Mouse (Mus musculus): ENCODE measurements around the gene Apba2. TPM values are rescaled to one million over a fixed set of nuclear protein-coding genes. Genes with fewer than 3 reads are reported as not detected.

Gene Apba2
- polyA plus RNA-seq, 1 experiment from 2014 or later, result 3.2 TPM

- Histone ChIP-seq H3K9me3 (ENCODE audit: low read length) (no peaks in the 10 kb centered on the region), H3K36me3 (ENCODE audit: insufficient read depth, low read length) (no peaks in the 10 kb centered on the region), H3K27me3 (ENCODE audit: insufficient read depth, low read length) (no peaks in the 10 kb centered on the region), H3K4me1 (ENCODE audit: insufficient read depth, low read length) (no peaks in the 10 kb centered on the region), H3K27ac (ENCODE audit: low read length) (no peak overlapping the region), H3K9ac (replicated peaks; ENCODE audit: low read length) (no peak overlapping the region), H3K4me2 (replicated peaks; ENCODE audit: low read depth, low read length) (no peak overlapping the region), H3K4me3 (ENCODE audit: low read length) (no peak overlapping the region)
- ATAC-seq (ENCODE audit: low FRiP score, low TSS enrichment), result no peak
- 43% methylated on average over 9 of the region's 9 CpGs for WGBS
Observed at GRCm38 (mm10) chr7:64561711-64562498, 60.4 kb downstream of the Apba2 start.

GRCm38 (mm10) chr7:64564891-64565571, 63.5 kb downstream of the Apba2 start:
- no peak overlapping the region for H3K4me3 ChIP-seq (ENCODE audit: low read length)
- H3K27me3 ChIP-seq (ENCODE audit: insufficient read depth, low read length), result no peaks in the 10 kb centered on the region
- no peaks in the 10 kb centered on the region for H3K9me3 ChIP-seq (ENCODE audit: low read length)
- no peak overlapping the region for H3K27ac ChIP-seq (ENCODE audit: low read length)
- no peak overlapping the region for H3K4me2 ChIP-seq (replicated peaks; ENCODE audit: low read depth, low read length)
- ATAC-seq (ENCODE audit: low FRiP score, low TSS enrichment), result no peak
- WGBS, result 65% methylated on average over 7 of the region's 7 CpGs
- no peaks in the 10 kb centered on the region for H3K4me1 ChIP-seq (ENCODE audit: insufficient read depth, low read length)
- no peak overlapping the region for H3K9ac ChIP-seq (replicated peaks; ENCODE audit: low read length)
- H3K36me3 ChIP-seq (ENCODE audit: insufficient read depth, low read length), result no peaks in the 10 kb centered on the region

- H3K27me3 ChIP-seq (ENCODE audit: insufficient read depth, low read length), result no peaks in the 10 kb centered on the region
- no peak overlapping the region for H3K27ac ChIP-seq (ENCODE audit: low read length)
- ATAC-seq (ENCODE audit: low FRiP score, low TSS enrichment), result no peak
- H3K4me3 ChIP-seq (ENCODE audit: low read length), result no peak overlapping the region
- no peak overlapping the region for H3K9ac ChIP-seq (replicated peaks; ENCODE audit: low read length)
- no peaks in the 10 kb centered on the region for H3K4me1 ChIP-seq (ENCODE audit: insufficient read depth, low read length)
- 84% methylated on average over 10 of the region's 10 CpGs for WGBS
- no peak overlapping the region for H3K4me2 ChIP-seq (replicated peaks; ENCODE audit: low read depth, low read length)
- no peaks in the 10 kb centered on the region for H3K36me3 ChIP-seq (ENCODE audit: insufficient read depth, low read length)
- H3K9me3 ChIP-seq (ENCODE audit: low read length), result no peaks in the 10 kb centered on the region
Observed at GRCm38 (mm10) chr7:64566371-64567243, 65.1 kb downstream of the Apba2 start.

DNA sequence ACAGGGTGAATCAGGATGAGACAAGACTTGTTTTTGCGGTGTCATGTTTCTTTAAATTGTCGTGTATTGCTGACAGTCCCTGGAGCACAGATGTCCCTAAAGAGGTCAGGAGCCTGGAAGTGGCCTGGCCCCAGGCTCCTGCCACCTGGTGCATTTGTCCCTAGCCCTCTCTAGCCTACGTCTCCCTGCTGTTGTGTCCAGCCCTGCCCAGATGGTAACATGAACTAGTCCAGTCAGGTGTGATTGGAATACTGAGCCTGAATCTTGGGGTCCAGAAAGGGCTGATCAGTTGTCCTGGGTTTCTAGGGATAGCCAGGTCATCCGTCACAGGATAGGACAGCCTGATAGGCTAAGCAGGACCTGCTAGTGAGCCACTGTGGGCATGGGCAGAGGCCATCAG, 67.2 kb downstream of the Apba2 start:
- H3K27ac ChIP-seq (ENCODE audit: low read length), result no peak overlapping the region
- H3K9ac ChIP-seq (replicated peaks; ENCODE audit: low read length), result no peak overlapping the region
- 49% methylated on average over 4 of the region's 4 CpGs for WGBS
- no peak overlapping the region for H3K4me3 ChIP-seq (ENCODE audit: low read length)
- H3K9me3 ChIP-seq (ENCODE audit: low read length), result no peaks in the 10 kb centered on the region
- no peak overlapping the region for H3K4me2 ChIP-seq (replicated peaks; ENCODE audit: low read depth, low read length)
- H3K4me1 ChIP-seq (ENCODE audit: insufficient read depth, low read length), result no peaks in the 10 kb centered on the region
- no peak for ATAC-seq (ENCODE audit: low FRiP score, low TSS enrichment)
- H3K36me3 ChIP-seq (ENCODE audit: insufficient read depth, low read length), result no peaks in the 10 kb centered on the region
- no peaks in the 10 kb centered on the region for H3K27me3 ChIP-seq (ENCODE audit: insufficient read depth, low read length)

- no peaks in the 10 kb centered on the region for H3K36me3 ChIP-seq (ENCODE audit: insufficient read depth, low read length)
- H3K27ac ChIP-seq (ENCODE audit: low read length), result no peak overlapping the region
- no peak overlapping the region for H3K4me2 ChIP-seq (replicated peaks; ENCODE audit: low read depth, low read length)
- 50% methylated on average over 7 of the region's 7 CpGs for WGBS
- H3K27me3 ChIP-seq (ENCODE audit: insufficient read depth, low read length), result no peaks in the 10 kb centered on the region
- H3K9me3 ChIP-seq (ENCODE audit: low read length), result no peaks in the 10 kb centered on the region
- no peaks in the 10 kb centered on the region for H3K4me1 ChIP-seq (ENCODE audit: insufficient read depth, low read length)
- no peak overlapping the region for H3K9ac ChIP-seq (replicated peaks; ENCODE audit: low read length)
- ATAC-seq (ENCODE audit: low FRiP score, low TSS enrichment), result peak; percentile 74; the same call in 1 of the 2 replicates
- no peak overlapping the region for H3K4me3 ChIP-seq (ENCODE audit: low read length)
Observed at GRCm38 (mm10) chr7:64569676-64570075, 68.2 kb downstream of the Apba2 start.

DNA sequence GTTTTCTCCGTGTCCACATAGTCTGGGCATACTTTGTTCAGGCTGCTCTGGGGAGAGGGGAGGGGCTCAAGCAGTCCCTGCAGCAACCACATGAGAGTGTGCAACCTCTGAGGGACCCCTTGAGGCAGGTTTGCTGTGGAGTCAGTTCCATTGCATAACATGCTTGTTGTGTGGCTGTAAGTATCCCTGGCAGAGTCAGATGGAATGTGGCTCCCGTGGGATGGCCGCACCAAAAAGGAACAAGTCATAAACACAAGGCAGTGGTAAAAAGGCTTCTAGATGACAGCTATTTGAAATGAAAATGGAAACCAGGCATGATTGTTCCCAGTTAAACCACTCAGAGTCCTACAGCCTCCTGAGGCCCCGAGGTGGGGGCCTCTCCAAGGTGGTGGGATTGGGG, 69.4 kb downstream of the Apba2 start:
- no peak overlapping the region for H3K9ac ChIP-seq (replicated peaks; ENCODE audit: low read length)
- H3K9me3 ChIP-seq (ENCODE audit: low read length), result no peaks in the 10 kb centered on the region
- no peak for ATAC-seq (ENCODE audit: low FRiP score, low TSS enrichment)
- no peaks in the 10 kb centered on the region for H3K36me3 ChIP-seq (ENCODE audit: insufficient read depth, low read length)
- no peak overlapping the region for H3K27ac ChIP-seq (ENCODE audit: low read length)
- WGBS, result 85% methylated on average over 4 of the region's 4 CpGs
- no peaks in the 10 kb centered on the region for H3K27me3 ChIP-seq (ENCODE audit: insufficient read depth, low read length)
- no peaks in the 10 kb centered on the region for H3K4me1 ChIP-seq (ENCODE audit: insufficient read depth, low read length)
- H3K4me3 ChIP-seq (ENCODE audit: low read length), result no peak overlapping the region
- H3K4me2 ChIP-seq (replicated peaks; ENCODE audit: low read depth, low read length), result no peak overlapping the region

- Histone ChIP-seq H3K4me3 (ENCODE audit: low read length) (no peak overlapping the region), H3K27ac (ENCODE audit: low read length) (no peak overlapping the region), H3K9ac (replicated peaks; ENCODE audit: low read length) (no peak overlapping the region), H3K27me3 (ENCODE audit: insufficient read depth, low read length) (no peaks in the 10 kb centered on the region), H3K36me3 (ENCODE audit: insufficient read depth, low read length) (no peaks in the 10 kb centered on the region), H3K4me1 (ENCODE audit: insufficient read depth, low read length) (no peaks in the 10 kb centered on the region), H3K4me2 (replicated peaks; ENCODE audit: low read depth, low read length) (no peak overlapping the region), H3K9me3 (ENCODE audit: low read length) (no peaks in the 10 kb centered on the region)
- WGBS, result 85% methylated on average over 16 of the region's 16 CpGs
- no peak for ATAC-seq (ENCODE audit: low FRiP score, low TSS enrichment)
Observed at GRCm38 (mm10) chr7:64574144-64574543, 72.6 kb downstream of the Apba2 start.

GRCm38 (mm10) chr7:64576519-64576951, 75.0 kb downstream of the Apba2 start:
- Histone ChIP-seq H3K27ac (ENCODE audit: low read length) (no peak overlapping the region), H3K27me3 (ENCODE audit: insufficient read depth, low read length) (no peaks in the 10 kb centered on the region), H3K36me3 (ENCODE audit: insufficient read depth, low read length) (no peaks in the 10 kb centered on the region), H3K4me3 (ENCODE audit: low read length) (no peak overlapping the region), H3K9ac (replicated peaks; ENCODE audit: low read length) (no peak overlapping the region), H3K4me2 (replicated peaks; ENCODE audit: low read depth, low read length) (no peak overlapping the region), H3K9me3 (ENCODE audit: low read length) (no peaks in the 10 kb centered on the region), H3K4me1 (ENCODE audit: insufficient read depth, low read length) (no peaks in the 10 kb centered on the region)
- peak; percentile 63 for ATAC-seq (ENCODE audit: low FRiP score, low TSS enrichment)
- 6% methylated on average over 1 of the region's 1 CpGs for WGBS

DNA sequence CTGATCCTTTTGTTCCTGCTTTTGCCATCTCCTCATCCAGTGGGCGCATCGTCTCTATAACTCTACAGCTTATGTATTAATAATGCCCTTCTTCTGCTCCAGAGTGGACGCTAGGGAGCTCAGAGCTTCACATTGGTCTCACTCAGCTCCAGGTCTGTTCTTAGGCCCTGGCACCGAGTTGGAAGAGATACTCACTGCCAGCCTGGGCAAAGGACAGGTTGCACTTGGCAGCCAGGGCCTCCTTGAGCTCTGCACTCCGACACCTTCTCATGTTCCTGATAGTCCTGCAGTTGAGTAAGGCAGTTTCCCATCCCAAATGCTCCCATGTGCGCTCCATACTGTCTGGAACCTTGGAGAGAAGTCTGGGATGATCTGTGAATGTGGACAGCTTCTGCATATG, 76.7 kb downstream of the Apba2 start:
- no peak overlapping the region for H3K9ac ChIP-seq (replicated peaks; ENCODE audit: low read length)
- no peak overlapping the region for H3K4me3 ChIP-seq (ENCODE audit: low read length)
- H3K4me2 ChIP-seq (replicated peaks; ENCODE audit: low read depth, low read length), result no peak overlapping the region
- H3K27ac ChIP-seq (ENCODE audit: low read length), result no peak overlapping the region
- no peaks in the 10 kb centered on the region for H3K9me3 ChIP-seq (ENCODE audit: low read length)
- H3K27me3 ChIP-seq (ENCODE audit: insufficient read depth, low read length), result no peaks in the 10 kb centered on the region
- H3K36me3 ChIP-seq (ENCODE audit: insufficient read depth, low read length), result no peaks in the 10 kb centered on the region
- ATAC-seq (ENCODE audit: low FRiP score, low TSS enrichment), result no peak
- WGBS, result 91% methylated on average over 6 of the region's 6 CpGs
- no peaks in the 10 kb centered on the region for H3K4me1 ChIP-seq (ENCODE audit: insufficient read depth, low read length)

Measured in kidney, embryonic 16.5 days (tissue).